Mouse (Mus musculus): ENCODE measurements at regions not wholly inside any gene's neighbourhood (a gene's known extent, or its start where the extent isn't known, plus 50 kb on each side); places are given as distances from the start of the nearest gene placed in this dataset.

DNA sequence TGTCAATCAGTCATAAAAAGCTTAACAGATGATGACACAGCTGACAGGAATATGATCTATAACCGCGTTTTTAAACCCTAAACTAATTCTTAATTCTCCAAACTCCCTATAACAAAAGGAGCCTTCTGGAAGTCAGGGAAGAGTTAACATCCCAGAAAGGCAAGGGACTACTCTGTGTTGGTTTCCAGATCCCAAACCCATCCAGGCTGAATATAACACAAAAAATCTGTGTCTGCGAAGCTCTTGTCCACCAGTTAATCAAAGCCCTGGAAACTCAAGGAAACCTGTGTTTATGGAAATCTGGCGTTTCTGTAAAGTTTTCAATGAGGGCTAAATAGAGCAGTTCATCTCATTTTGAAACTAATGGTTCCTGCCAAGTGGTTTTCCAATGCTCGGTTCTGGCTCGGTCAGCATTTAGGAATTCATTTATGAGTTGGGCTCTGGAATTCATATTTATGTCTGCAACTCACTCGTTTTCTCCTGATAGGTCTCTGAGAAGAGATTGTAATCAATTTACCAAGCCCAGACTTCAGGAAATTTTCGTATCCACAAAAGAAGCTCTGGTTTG is 199.8 kb downstream of the Hlx start:
- Histone ChIP-seq H3K27ac (peak overlapping the region; percentile 54; the same call in 1 of the 2 replicates), H3K9ac (no peak overlapping the region), H3K4me1 (no peaks in the 10 kb centered on the region; the same call in 1 of the 2 replicates), H3K4me2 (replicated peaks) (no peak overlapping the region), H3K36me3 (no peaks in the 10 kb centered on the region), H3K9me3 (no peaks in the 10 kb centered on the region), H3K27me3 (no peaks in the 10 kb centered on the region), H3K4me3 (no peak overlapping the region)
- 58% methylated on average over 8 of the region's 8 CpGs for WGBS
- no peak for ATAC-seq (ENCODE audit: insufficient number of reproducible peaks, insufficient read depth, low FRiP score, low TSS enrichment)

DNA sequence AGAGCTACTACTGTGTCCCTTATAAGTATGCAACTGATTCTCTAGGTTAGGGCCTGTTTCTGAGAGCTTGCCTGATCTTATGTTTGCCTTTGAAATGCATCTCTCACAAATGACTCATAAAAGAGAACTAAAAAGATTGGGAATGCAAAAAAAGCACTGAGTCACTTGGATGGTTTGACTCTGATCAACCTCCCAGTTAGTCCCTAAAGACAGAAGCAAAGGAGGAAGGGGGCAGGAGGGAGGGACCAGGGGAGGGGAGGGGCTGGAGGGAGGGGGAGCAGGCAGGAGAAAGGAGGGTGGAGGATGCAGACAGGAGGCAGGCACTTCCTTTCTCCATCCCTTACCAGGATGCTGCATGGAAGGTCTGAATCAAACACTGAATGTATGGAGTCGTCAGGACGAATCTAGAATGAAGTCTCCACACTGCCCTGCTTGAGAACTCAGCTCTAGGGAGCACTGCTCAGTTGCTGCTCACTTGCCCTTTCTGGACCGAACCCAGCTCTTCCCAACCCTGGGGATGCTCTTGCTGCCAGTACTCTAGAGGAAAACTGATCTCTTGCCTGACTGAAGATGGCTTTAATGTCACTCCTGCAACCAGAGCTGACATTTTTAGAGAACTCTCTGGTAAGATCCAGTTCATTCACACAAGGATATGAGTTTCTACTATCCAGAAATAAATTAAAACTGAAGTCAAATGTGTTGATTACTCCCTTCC is 201.7 kb downstream of the Hlx start:
- no peaks in the 10 kb centered on the region for H3K9me3 ChIP-seq
- H3K9ac ChIP-seq = no peak overlapping the region
- no peak for ATAC-seq (ENCODE audit: insufficient number of reproducible peaks, insufficient read depth, low FRiP score, low TSS enrichment)
- H3K4me2 ChIP-seq (replicated peaks) = no peak overlapping the region
- H3K4me3 ChIP-seq = no peak overlapping the region
- no peak overlapping the region for H3K27ac ChIP-seq
- H3K27me3 ChIP-seq = no peaks in the 10 kb centered on the region
- no peaks in the 10 kb centered on the region; the same call in 1 of the 2 replicates for H3K4me1 ChIP-seq
- WGBS = 44% methylated on average over 3 of the region's 3 CpGs
- H3K36me3 ChIP-seq = no peaks in the 10 kb centered on the region

DNA sequence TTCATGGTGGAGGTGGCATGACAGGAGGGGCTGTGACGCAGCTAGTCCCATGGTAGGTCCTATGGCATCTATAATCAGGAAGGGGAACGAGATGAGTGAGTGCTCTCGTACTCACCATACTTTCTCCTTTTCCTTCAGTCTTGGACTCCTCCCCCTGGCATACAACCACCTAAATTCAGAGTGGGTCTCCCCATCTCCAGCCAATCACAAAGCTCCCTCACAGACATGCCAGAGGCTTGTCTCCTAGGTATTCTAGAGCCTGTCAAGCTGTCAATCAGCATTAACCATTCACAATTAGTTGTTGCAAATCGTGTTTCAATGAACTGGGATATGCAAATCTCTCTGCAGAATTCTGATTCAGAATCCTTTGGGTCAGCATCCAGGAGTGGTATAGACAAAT is 206.7 kb downstream of the Hlx start:
- H3K36me3 ChIP-seq = no peaks in the 10 kb centered on the region
- no peaks in the 10 kb centered on the region for H3K27me3 ChIP-seq
- H3K27ac ChIP-seq = no peak overlapping the region
- no peak overlapping the region for H3K4me3 ChIP-seq
- H3K9me3 ChIP-seq = no peaks in the 10 kb centered on the region
- ATAC-seq (ENCODE audit: insufficient number of reproducible peaks, insufficient read depth, low FRiP score, low TSS enrichment) = no peak
- 79% methylated on average over 4 of the region's 4 CpGs for WGBS
- no peak overlapping the region for H3K9ac ChIP-seq
- H3K4me1 ChIP-seq = no peaks in the 10 kb centered on the region
- no peak overlapping the region for H3K4me2 ChIP-seq (replicated peaks)

DNA sequence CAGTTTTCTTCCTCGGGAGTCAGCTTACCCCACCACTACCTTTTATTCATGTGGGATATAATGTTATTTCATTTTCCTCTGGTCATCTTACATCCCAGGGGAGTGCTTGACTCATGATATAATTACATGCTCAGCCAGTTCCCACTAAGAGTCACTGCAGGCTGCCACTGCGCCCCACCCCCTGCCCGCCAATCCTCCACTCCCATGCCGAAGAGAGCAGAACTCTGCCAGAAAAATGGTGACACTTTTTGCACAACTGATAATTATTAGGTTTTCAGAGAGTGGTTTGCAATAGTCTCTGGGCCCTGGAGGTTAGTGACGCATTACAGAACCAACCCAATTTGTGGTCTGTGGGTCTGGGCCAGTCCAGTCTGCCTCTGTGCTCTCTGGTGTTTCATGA is 212.9 kb downstream of the Hlx start:
- Histone ChIP-seq H3K4me2 (replicated peaks) (no peak overlapping the region), H3K9me3 (no peaks in the 10 kb centered on the region), H3K9ac (no peak overlapping the region), H3K27me3 (no peaks in the 10 kb centered on the region), H3K4me3 (no peak overlapping the region), H3K27ac (no peak overlapping the region), H3K4me1 (0 out of 2 replicates have a peak, but pooled peaks cover 6% of the 10 kb centered on the region), H3K36me3 (no peaks in the 10 kb centered on the region)
- WGBS = 53% methylated on average over 5 of the region's 5 CpGs
- ATAC-seq (ENCODE audit: insufficient number of reproducible peaks, insufficient read depth, low FRiP score, low TSS enrichment) = no peak

DNA sequence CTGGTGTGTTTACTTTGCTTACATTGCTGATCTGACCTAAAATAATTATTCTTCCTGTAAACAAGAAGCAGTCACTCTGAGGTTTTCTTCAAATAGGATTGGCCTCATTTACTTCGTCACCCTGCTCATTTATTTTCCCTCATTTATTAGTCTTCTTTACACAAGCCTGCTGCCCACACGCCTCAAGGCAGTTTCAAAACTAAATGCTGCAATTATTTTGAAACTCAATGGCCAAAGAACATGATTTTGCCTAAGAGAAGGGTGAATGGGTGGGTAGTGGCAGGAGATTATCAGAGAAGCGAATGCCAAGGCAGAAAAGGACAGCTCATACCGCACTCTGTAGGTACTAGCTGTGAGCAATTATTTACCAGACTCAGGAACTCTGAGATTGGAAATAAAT is 227.8 kb downstream of the Hlx start:
- no peaks in the 10 kb centered on the region for H3K27me3 ChIP-seq
- H3K4me2 ChIP-seq (replicated peaks) = no peak overlapping the region
- H3K4me1 ChIP-seq = no peaks in the 10 kb centered on the region
- H3K4me3 ChIP-seq = no peak overlapping the region
- H3K9ac ChIP-seq = no peak overlapping the region
- no peak for ATAC-seq (ENCODE audit: insufficient number of reproducible peaks, insufficient read depth, low FRiP score, low TSS enrichment)
- H3K9me3 ChIP-seq = no peaks in the 10 kb centered on the region
- 79% methylated on average over 4 of the region's 4 CpGs for WGBS
- no peaks in the 10 kb centered on the region for H3K36me3 ChIP-seq
- no peak overlapping the region for H3K27ac ChIP-seq

DNA sequence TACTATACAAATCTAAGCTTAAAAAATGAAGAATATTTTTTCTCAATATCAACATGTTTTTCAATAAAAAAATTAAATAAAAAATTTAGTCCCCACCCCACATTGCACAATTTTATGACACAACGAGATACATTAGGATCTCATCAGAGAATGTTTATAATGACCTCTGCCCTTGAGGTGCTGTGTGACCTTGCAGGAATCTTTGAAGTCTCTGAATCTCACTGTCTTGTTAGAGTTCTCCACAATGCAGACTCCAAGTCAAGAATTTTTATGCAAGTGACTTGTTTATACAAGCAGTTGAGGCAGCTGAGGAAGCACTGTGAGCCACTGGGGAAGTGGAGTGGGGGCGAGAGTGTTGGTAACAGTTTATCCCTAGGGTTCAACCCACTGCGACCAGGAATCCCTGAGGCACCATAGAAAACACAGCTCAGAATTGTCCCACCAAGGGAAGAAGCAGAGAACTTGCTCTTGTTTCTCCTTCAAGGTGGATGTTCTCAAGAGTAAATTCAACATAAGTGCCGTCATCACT is 228.5 kb downstream of the Hlx start:
- Histone ChIP-seq H3K27ac (no peak overlapping the region), H3K9ac (no peak overlapping the region), H3K4me1 (no peaks in the 10 kb centered on the region), H3K4me3 (no peak overlapping the region), H3K36me3 (no peaks in the 10 kb centered on the region), H3K4me2 (replicated peaks) (no peak overlapping the region), H3K9me3 (no peaks in the 10 kb centered on the region), H3K27me3 (no peaks in the 10 kb centered on the region)
- ATAC-seq (ENCODE audit: insufficient number of reproducible peaks, insufficient read depth, low FRiP score, low TSS enrichment) = no peak
- WGBS = 78% methylated on average over 4 of the region's 4 CpGs

DNA sequence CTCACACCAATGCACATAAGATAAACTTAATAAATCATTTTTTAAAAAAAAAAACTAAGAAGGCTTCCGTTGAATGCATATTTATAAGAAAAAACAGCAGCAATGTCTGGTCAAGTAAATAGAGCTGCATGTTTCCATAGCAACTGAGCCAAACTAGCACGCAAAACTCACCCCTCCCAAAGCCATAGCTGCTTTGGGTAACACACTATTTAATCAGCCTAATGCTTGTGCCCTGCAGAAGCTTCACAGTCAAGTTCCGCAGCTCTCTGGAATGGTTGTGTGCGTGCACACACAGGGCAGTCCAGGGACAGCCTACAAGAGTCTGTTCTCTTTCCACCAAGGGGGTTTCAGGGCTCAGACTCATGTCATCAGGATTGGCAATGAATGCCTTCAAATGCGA is 231.7 kb downstream of the Hlx start:
- ATAC-seq (ENCODE audit: insufficient number of reproducible peaks, insufficient read depth, low FRiP score, low TSS enrichment) = no peak
- H3K36me3 ChIP-seq = no peaks in the 10 kb centered on the region
- WGBS = 77% methylated on average over 5 of the region's 5 CpGs
- H3K4me1 ChIP-seq = no peaks in the 10 kb centered on the region
- H3K9me3 ChIP-seq = peaks cover 3% of the 10 kb centered on the region; the same call in 1 of the 2 replicates
- H3K27me3 ChIP-seq = no peaks in the 10 kb centered on the region
- no peak overlapping the region for H3K4me2 ChIP-seq (replicated peaks)
- no peak overlapping the region for H3K4me3 ChIP-seq
- no peak overlapping the region for H3K27ac ChIP-seq
- no peak overlapping the region for H3K9ac ChIP-seq

DNA sequence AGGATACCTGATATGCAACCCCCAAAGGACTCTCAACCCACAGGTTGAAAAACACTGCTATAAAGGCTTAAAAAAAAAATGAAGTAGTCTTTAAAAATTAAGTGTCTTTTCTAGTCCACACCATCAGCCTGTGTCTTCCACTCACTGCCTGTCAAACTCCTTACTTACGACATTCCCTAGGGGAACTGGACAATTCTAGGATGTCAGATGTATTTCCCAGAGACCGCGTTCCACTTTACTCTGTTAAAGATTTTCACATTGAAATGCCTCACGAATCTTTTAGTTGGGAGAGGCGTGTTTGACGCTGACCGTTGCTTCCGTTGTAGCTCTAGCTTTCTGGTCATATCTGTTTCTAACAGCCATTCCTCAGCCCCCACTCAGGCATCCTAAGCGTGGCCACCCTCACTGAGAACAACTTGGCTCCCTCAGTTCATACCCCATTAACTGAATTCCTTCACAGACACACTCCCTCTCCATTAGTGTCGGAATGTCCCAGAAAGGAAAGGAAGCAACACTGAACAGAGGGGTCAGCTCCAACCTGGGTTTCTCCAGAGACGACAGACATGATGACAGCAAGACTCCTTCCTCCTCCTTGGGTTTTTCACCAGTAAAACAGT is 233.4 kb downstream of the Hlx start:
- H3K4me2 ChIP-seq (replicated peaks) = no peak overlapping the region
- H3K9me3 ChIP-seq = peaks cover 3% of the 10 kb centered on the region; the same call in 1 of the 2 replicates
- 80% methylated on average over 11 of the region's 11 CpGs for WGBS
- H3K4me1 ChIP-seq = no peaks in the 10 kb centered on the region
- no peak for ATAC-seq (ENCODE audit: insufficient number of reproducible peaks, insufficient read depth, low FRiP score, low TSS enrichment)
- no peak overlapping the region for H3K27ac ChIP-seq
- no peaks in the 10 kb centered on the region for H3K27me3 ChIP-seq
- no peak overlapping the region for H3K4me3 ChIP-seq
- no peaks in the 10 kb centered on the region for H3K36me3 ChIP-seq
- H3K9ac ChIP-seq = no peak overlapping the region

DNA sequence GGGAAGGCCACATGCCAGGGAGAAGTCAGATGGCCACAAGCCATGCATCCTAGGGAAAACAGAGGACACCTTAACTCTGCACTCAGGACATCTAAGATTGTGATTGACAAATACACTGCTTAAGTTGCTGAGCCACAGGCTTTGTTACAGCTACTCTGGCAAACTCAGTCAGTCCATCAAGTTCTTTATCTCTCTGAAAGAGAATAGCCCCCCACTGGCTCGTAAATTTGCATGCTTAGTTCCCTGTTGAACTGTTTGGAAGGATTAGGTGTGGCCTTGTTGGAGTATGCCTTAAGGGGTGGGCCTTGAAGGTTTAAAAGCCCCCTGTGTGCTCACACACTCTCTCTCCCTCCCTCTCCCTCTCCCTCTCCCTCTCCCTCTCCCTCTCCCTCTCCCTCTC is 235.4 kb downstream of the Hlx start:
- Histone ChIP-seq H3K4me3 (no peak overlapping the region), H3K9ac (no peak overlapping the region), H3K27ac (no peak overlapping the region), H3K9me3 (peaks cover 3% of the 10 kb centered on the region; the same call in 1 of the 2 replicates), H3K4me2 (replicated peaks) (no peak overlapping the region), H3K4me1 (no peaks in the 10 kb centered on the region), H3K36me3 (no peaks in the 10 kb centered on the region), H3K27me3 (no peaks in the 10 kb centered on the region)
- no peak for ATAC-seq (ENCODE audit: insufficient number of reproducible peaks, insufficient read depth, low FRiP score, low TSS enrichment)
- WGBS = 39% methylated on average over 1 of the region's 1 CpGs

DNA sequence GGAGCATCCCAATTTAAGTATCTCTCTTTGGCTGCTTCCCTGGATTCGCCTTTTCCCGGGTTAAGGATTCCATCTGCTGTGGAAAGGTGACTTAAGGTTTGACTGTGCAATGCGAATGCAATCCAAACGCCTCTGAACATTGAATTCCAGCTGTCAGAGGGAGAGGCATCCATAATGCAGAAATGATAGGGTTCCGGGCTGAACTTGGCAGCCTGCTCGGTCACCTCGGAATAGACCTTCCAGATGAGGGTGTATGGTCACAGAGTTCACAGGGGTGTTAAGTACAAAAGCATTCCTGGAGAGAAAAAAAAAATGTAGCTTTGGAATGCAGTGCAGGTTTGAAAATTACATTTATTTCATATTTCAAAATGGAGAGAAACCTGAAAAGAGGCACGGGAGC is 238.6 kb downstream of the Hlx start:
- Histone ChIP-seq H3K4me3 (no peak overlapping the region), H3K9me3 (peaks cover 3% of the 10 kb centered on the region; the same call in 1 of the 2 replicates)
- WGBS = 76% methylated on average over 8 of the region's 8 CpGs

DNA sequence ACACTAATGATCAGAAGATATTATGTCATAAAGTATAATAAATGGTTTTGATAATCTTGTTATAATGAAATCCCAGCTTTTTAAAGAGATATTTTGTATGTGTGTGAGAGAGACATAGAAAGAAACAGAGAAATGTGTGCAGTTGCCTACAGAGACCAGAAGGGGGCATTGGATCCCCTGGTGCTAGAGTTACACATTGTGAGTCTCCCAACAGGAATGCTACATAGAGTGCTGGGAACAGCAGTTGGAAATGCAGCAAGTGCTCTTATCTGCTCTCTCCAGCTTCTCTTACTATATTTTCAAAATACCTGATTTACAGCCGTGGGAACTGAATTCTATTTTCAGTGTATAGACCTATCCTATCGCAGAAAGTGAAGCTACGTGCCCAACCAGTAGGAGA is 240.3 kb downstream of the Hlx start:
- H3K4me1 ChIP-seq = no peaks in the 10 kb centered on the region
- H3K4me2 ChIP-seq (replicated peaks) = no peak overlapping the region
- H3K27me3 ChIP-seq = no peaks in the 10 kb centered on the region
- no peaks in the 10 kb centered on the region for H3K36me3 ChIP-seq
- no peak overlapping the region for H3K27ac ChIP-seq
- H3K9me3 ChIP-seq = no peaks in the 10 kb centered on the region
- H3K9ac ChIP-seq = no peak overlapping the region
- ATAC-seq (ENCODE audit: insufficient number of reproducible peaks, insufficient read depth, low FRiP score, low TSS enrichment) = no peak
- WGBS = 92% methylated on average over 3 of the region's 3 CpGs
- H3K4me3 ChIP-seq = no peak overlapping the region

More for the DNA sequence above, 238.6 kb downstream of the Hlx start:
- no peaks in the 10 kb centered on the region for H3K4me1 ChIP-seq
- ATAC-seq (ENCODE audit: insufficient number of reproducible peaks, insufficient read depth, low FRiP score, low TSS enrichment) = no peak
- no peaks in the 10 kb centered on the region for H3K36me3 ChIP-seq
- no peaks in the 10 kb centered on the region for H3K27me3 ChIP-seq
- no peak overlapping the region for H3K4me2 ChIP-seq (replicated peaks)
- no peak overlapping the region for H3K9ac ChIP-seq
- H3K27ac ChIP-seq = no peak overlapping the region

DNA sequence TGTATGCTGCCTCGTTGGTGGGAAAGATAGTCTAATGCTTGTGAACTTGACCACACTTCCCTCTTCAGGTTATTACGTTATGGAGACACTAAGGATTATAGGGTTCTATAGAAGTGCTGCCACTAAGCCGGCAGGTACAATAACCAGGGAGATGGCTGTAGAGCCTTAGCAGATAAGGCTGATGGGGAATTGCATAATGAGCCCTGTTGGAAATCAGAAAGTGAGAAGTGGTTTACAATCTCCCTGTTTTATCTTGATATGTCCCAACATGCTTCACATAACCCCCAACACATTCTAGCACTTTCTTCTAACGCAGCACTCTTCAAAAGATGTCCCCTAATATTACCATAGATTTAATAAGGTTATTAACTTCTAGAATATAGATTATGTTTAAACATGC is 241.2 kb downstream of the Hlx start:
- WGBS = 78% methylated on average over 4 of the region's 4 CpGs
- Histone ChIP-seq H3K36me3 (no peaks in the 10 kb centered on the region), H3K27ac (no peak overlapping the region), H3K9ac (no peak overlapping the region), H3K27me3 (no peaks in the 10 kb centered on the region), H3K4me3 (no peak overlapping the region), H3K4me2 (replicated peaks) (no peak overlapping the region), H3K4me1 (no peaks in the 10 kb centered on the region), H3K9me3 (no peaks in the 10 kb centered on the region)
- ATAC-seq (ENCODE audit: insufficient number of reproducible peaks, insufficient read depth, low FRiP score, low TSS enrichment) = no peak
